Comparison of ENCODE assay signal across 9 mouse cellular contexts in genomic region chr19:5935266-5935665, GRCm38 (mm10). TPM values are rescaled to one million over a fixed set of nuclear protein-coding genes. Genes with fewer than 3 reads are reported as not detected.
DNase-seq lines count a peak whose midpoint lies in the region; ATAC-seq and TF ChIP-seq lines count a peak whose summit lies in the region.
"Had no signal": no experiment of that assay in that cellular context is flagged by ENCODE, and none has a peak within 500 bp of the region (broad histone marks: within the 10 kb centered on the region; RNA-seq: fewer than 3 reads in every experiment).

No protein-coding gene starts in this region.

- no peaks in the 10 kb centered on the region for H3K9me3 ChIP-seq in liver, embryonic 16.5 days (replicated peaks; ENCODE audit: control insufficient read depth, low read length)
- H3K9me3 ChIP-seq in stomach, postnatal 0 days (ENCODE audit: control insufficient read depth, low read length), result no peaks in the 10 kb centered on the region
- H3K9me3 ChIP-seq in forebrain, embryonic 14.5 days (replicated peaks; ENCODE audit: control insufficient read depth, low read length), result no peaks in the 10 kb centered on the region

- peaks cover 21% of the 10 kb centered on the region for H3K4me1 ChIP-seq in liver, embryonic 16.5 days (ENCODE audit: control insufficient read depth, low read depth, low read length)
- H3K4me1 ChIP-seq in stomach, postnatal 0 days (replicated peaks; ENCODE audit: control insufficient read depth, insufficient read depth), result peaks cover 19% of the 10 kb centered on the region
- H3K4me1 ChIP-seq in forebrain, embryonic 14.5 days (ENCODE audit: control insufficient read depth, insufficient read depth, low read length), result peaks cover 16% of the 10 kb centered on the region

- H3K4me2 ChIP-seq in liver, embryonic 16.5 days (ENCODE audit: low read depth, low read length), result no peak overlapping the region
- H3K4me2 ChIP-seq in stomach, postnatal 0 days (replicated peaks; ENCODE audit: low read depth), result 0 out of 2 replicates have a peak overlapping the region, but pooled peaks have one; percentile 2
- no peak overlapping the region for H3K4me2 ChIP-seq in forebrain, embryonic 14.5 days (ENCODE audit: low read length)

- no peak overlapping the region for H3K9ac ChIP-seq in liver, embryonic 16.5 days (ENCODE audit: low read depth, low read length)
- 0 out of 2 replicates have a peak overlapping the region, but pooled peaks have one; percentile 8 for H3K9ac ChIP-seq in stomach, postnatal 0 days (ENCODE audit: low read length)
- no peak overlapping the region for H3K9ac ChIP-seq in forebrain, embryonic 14.5 days (ENCODE audit: low read length)

- no peaks in the 10 kb centered on the region for H3K27me3 ChIP-seq in liver, embryonic 16.5 days (ENCODE audit: control insufficient read depth, insufficient read depth, low read depth, low read length)
- no peaks in the 10 kb centered on the region for H3K27me3 ChIP-seq in stomach, postnatal 0 days (ENCODE audit: control insufficient read depth, insufficient read depth, low read length)
- no peaks in the 10 kb centered on the region for H3K27me3 ChIP-seq in forebrain, embryonic 14.5 days (replicated peaks; ENCODE audit: control insufficient read depth, insufficient read depth, low read length)

- H3K27ac ChIP-seq in liver, embryonic 16.5 days (ENCODE audit: low read length), result no peak overlapping the region
- H3K27ac ChIP-seq in stomach, postnatal 0 days (replicated peaks), result peak overlapping the region; percentile 82
- H3K27ac ChIP-seq in forebrain, embryonic 14.5 days (ENCODE audit: low read depth, low read length), result no peak overlapping the region

- ATAC-seq in liver, embryonic 16.5 days (ENCODE audit: low read depth), result 0 out of 2 replicates have a peak, but pooled peaks have one; percentile 17
- peak; percentile 82 for ATAC-seq in stomach, postnatal 0 days (ENCODE audit: low FRiP score, low TSS enrichment)
- no peak for ATAC-seq in forebrain, embryonic 14.5 days

- H3K4me3 ChIP-seq in liver, embryonic 16.5 days (ENCODE audit: low read depth, low read length), result no peak overlapping the region
- H3K4me3 ChIP-seq in stomach, postnatal 0 days (ENCODE audit: low read depth, low read length), result no peak overlapping the region
- no peak overlapping the region for H3K4me3 ChIP-seq in forebrain, embryonic 14.5 days (ENCODE audit: low read depth, low read length)

- H3K36me3 ChIP-seq in liver, embryonic 16.5 days (ENCODE audit: control insufficient read depth, insufficient read depth), result peaks cover 4% of the 10 kb centered on the region; the same call in 1 of the 2 replicates
- H3K36me3 ChIP-seq in stomach, postnatal 0 days (ENCODE audit: control insufficient read depth, insufficient read depth, low read length), result no peaks in the 10 kb centered on the region
- no peaks in the 10 kb centered on the region for H3K36me3 ChIP-seq in forebrain, embryonic 14.5 days (ENCODE audit: control insufficient read depth, insufficient read depth, low read length)

- WGBS in liver, embryonic 16.5 days (ENCODE audit: insufficient replicate concordance), result 47% methylated on average over 3 of the region's 3 CpGs
- 24% methylated on average over 3 of the region's 3 CpGs for WGBS in stomach, postnatal 0 days
- 87% methylated on average over 3 of the region's 3 CpGs for WGBS in forebrain, embryonic 14.5 days

- no peak for TF ChIP-seq EP300 in stomach, postnatal 0 days (optimal IDR thresholded peaks at IDR 0.05)

- TF ChIP-seq CTCF in stomach, postnatal 0 days (IDR thresholded peaks at IDR 0.05; ENCODE audit: low read depth), result no peak

- no peak for DNase-seq in liver
- peak; percentile 53 to 65 for DNase-seq in gastrocnemius, postnatal 4 days (ENCODE audit: low spot score in 2 of 2)
- DNase-seq in kidney, postnatal 14 days, result peak; percentile 79
- peak; percentile 68 for DNase-seq in stomach, postnatal 0 days (ENCODE audit: low spot score)
- no peak for DNase-seq in ovary, adult 18-20 months (ENCODE audit: low spot score)
- DNase-seq in forebrain, embryonic 14.5 days (ENCODE audit: low spot score), result no peak
- DNase-seq in spleen, adult 12 weeks (ENCODE audit: low spot score), result no peak

RNA-seq across cellular contexts. Expression of gene Cdc42ep2, which starts 10.7 kb away (rescaled TPM):
- 2.9 and 3.6 TPM in 2 replicates for polyA plus RNA-seq in liver, embryonic 16.5 days (2015; fragmentation: Nextera tagmentation; extraction: Ambion mirVana)
- total RNA-seq in gastrocnemius, postnatal 4 days (2021), result 10 to 100 TPM; 23.1 to 27.4 TPM
- 7.9 and 8.1 TPM in 2 replicates for polyA plus RNA-seq in stomach, postnatal 0 days (2015; fragmentation: Nextera tagmentation; extraction: Ambion mirVana)
- polyA plus RNA-seq in forebrain, embryonic 14.5 days (2014; fragmentation: Nextera tagmentation; extraction: Ambion mirVana), result 7.9 and 9.6 TPM in 2 replicates

RNA-seq across cellular contexts. Expression of gene Dpf2, which starts 22.5 kb away (rescaled TPM):
- polyA plus RNA-seq in liver, embryonic 16.5 days (2015; fragmentation: Nextera tagmentation; extraction: Ambion mirVana), result 48.4 and 52.8 TPM in 2 replicates
- total RNA-seq in gastrocnemius, postnatal 4 days (2021), result 100 to 1,000 TPM in 1 of 2 experiments, 10 to 100 TPM in 1; 97.8 to 121 TPM
- polyA plus RNA-seq in stomach, postnatal 0 days (2015; fragmentation: Nextera tagmentation; extraction: Ambion mirVana), result 47.0 and 54.9 TPM in 2 replicates
- polyA plus RNA-seq in forebrain, embryonic 14.5 days (2014; fragmentation: Nextera tagmentation; extraction: Ambion mirVana), result 127 and 136 TPM in 2 replicates

RNA-seq across cellular contexts. Expression of gene Pola2, which starts 28.7 kb away (rescaled TPM):
- 47.2 and 48.6 TPM in 2 replicates for polyA plus RNA-seq in liver, embryonic 16.5 days (2015; fragmentation: Nextera tagmentation; extraction: Ambion mirVana)
- 10 to 100 TPM; 24.6 to 28.6 TPM for total RNA-seq in gastrocnemius, postnatal 4 days (2021)
- polyA plus RNA-seq in stomach, postnatal 0 days (2015; fragmentation: Nextera tagmentation; extraction: Ambion mirVana), result 20.4 and 21.2 TPM in 2 replicates
- polyA plus RNA-seq in forebrain, embryonic 14.5 days (2014; fragmentation: Nextera tagmentation; extraction: Ambion mirVana), result 35.5 and 41.1 TPM in 2 replicates

RNA-seq across cellular contexts. Expression of gene Tigd3, which starts 41.3 kb away (rescaled TPM):
- 2.3 and 2.6 TPM in 2 replicates for polyA plus RNA-seq in liver, embryonic 16.5 days (2015; fragmentation: Nextera tagmentation; extraction: Ambion mirVana)
- total RNA-seq in gastrocnemius, postnatal 4 days (2021), result 1 to 10 TPM; 1.5 to 2.6 TPM
- 0.77 and 1.0 TPM in 2 replicates for polyA plus RNA-seq in stomach, postnatal 0 days (2015; fragmentation: Nextera tagmentation; extraction: Ambion mirVana)
- polyA plus RNA-seq in forebrain, embryonic 14.5 days (2014; fragmentation: Nextera tagmentation; extraction: Ambion mirVana), result 7.0 and 7.1 TPM in 2 replicates

RNA-seq across cellular contexts. Expression of gene Slc22a20, which starts 50.7 kb away (rescaled TPM):
- polyA plus RNA-seq in liver, embryonic 16.5 days (2015; fragmentation: Nextera tagmentation; extraction: Ambion mirVana), result 0.06 TPM in 2 replicates
- total RNA-seq in gastrocnemius, postnatal 4 days (2021), result not detected
- not detected in 2 replicates for polyA plus RNA-seq in stomach, postnatal 0 days (2015; fragmentation: Nextera tagmentation; extraction: Ambion mirVana)
- polyA plus RNA-seq in forebrain, embryonic 14.5 days (2014; fragmentation: Nextera tagmentation; extraction: Ambion mirVana), result not detected in 2 replicates
- polyA plus RNA-seq: neural tube, embryonic 11.5 days had no signal

Comparison
In these comparisons a context has a peak if more than half of its experiments do, and no peak if none do; other contexts are left out.
1. DNase-seq: peak in gastrocnemius, postnatal 4 days (2 of 2), kidney, postnatal 14 days (single experiment) and stomach, postnatal 0 days (single experiment); none in liver (single experiment), ovary, adult 18-20 months (single experiment), forebrain, embryonic 14.5 days (single experiment) and spleen, adult 12 weeks (single experiment).